ENCODE assay signal across 8 mouse cellular contexts in the genomic region with DNA sequence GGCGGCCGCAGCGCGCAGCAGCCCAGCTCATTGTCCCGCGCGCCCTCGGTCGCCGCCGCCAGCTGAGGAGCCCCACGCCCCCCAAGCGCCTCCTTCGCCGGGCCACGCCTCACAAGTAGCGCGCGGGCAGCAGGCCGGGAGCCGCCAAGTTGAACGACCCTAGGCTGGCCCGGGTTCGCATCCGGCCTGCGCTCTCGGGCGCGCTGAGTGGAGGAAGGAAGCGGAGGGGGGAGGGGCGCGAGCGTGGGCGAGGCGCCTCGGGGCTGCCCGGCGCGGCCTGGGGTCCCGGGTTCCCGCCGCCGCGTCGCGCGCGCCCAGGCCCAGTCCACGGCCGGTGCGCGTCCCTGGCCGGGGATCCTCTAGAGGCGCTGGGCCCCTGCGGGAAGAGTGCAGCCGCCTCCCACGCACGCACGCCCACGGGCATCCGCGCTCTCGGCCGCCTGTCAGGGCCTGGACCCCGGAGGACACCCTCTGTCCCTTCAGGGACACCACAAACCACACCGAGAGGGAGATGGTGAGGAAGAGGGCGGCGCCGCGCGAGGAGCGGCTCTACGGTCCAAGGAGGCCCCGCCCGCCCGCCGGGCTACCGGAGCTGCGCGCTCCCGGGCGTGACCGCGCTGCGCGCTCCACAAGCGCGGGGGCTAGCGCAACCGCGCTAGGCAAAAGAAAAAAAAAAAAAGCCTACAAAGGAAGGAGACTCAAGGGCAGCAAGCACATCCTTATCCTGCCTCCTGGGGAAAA. TPM values are rescaled to one million over a fixed set of nuclear protein-coding genes. Genes with fewer than 3 reads are reported as not detected.
A peak's percentile ranks its signal among the peaks of the same experiment; 100 is the strongest.
DNase-seq lines count a peak whose midpoint lies in the region; ATAC-seq and TF ChIP-seq lines count a peak whose summit lies in the region.

A gene (minus strand): TSS at position 510 of the 741 bp plus-strand sequence.

- H3K36me3 ChIP-seq in C2C12 (ENCODE audit: control insufficient read depth, insufficient read depth) (no peaks in the 10 kb centered on the region), myocyte (ENCODE audit: control insufficient read depth, insufficient read depth) (no peaks in the 10 kb centered on the region)
- H3K36me3 ChIP-seq in erythroblast, embryonic 14.5 days (ENCODE audit: control insufficient read depth), result no peaks in the 10 kb centered on the region
- H3K36me3 ChIP-seq in heart, embryonic 11.5 days (ENCODE audit: control insufficient read depth, insufficient read depth, low read length), result no peaks in the 10 kb centered on the region
- no peaks in the 10 kb centered on the region for H3K36me3 ChIP-seq in kidney, embryonic 14.5 days (ENCODE audit: control insufficient read depth, insufficient read depth, low read length)

- H3K79me2 ChIP-seq in C2C12 (ENCODE audit: control insufficient read depth, insufficient read depth) (no peaks in the 10 kb centered on the region), myocyte (ENCODE audit: control insufficient read depth, insufficient read depth) (no peaks in the 10 kb centered on the region)

- H3K4me1 ChIP-seq in erythroblast, embryonic 14.5 days (ENCODE audit: control insufficient read depth), result peaks cover 6% of the 10 kb centered on the region
- no peaks in the 10 kb centered on the region for H3K4me1 ChIP-seq in heart, embryonic 11.5 days (ENCODE audit: control insufficient read depth, insufficient read depth, low read length)
- 0 out of 2 replicates have a peak, but pooled peaks cover 2% of the 10 kb centered on the region for H3K4me1 ChIP-seq in kidney, embryonic 14.5 days (ENCODE audit: control insufficient read depth, insufficient read depth, low read length)

- no peaks in the 10 kb centered on the region for H3K9me3 ChIP-seq in erythroblast, embryonic 14.5 days (ENCODE audit: control insufficient read depth, low read length)
- no peaks in the 10 kb centered on the region for H3K9me3 ChIP-seq in heart, embryonic 11.5 days (replicated peaks; ENCODE audit: control insufficient read depth, low read length)
- H3K9me3 ChIP-seq in kidney, embryonic 14.5 days (ENCODE audit: control insufficient read depth, low read length), result no peaks in the 10 kb centered on the region

- peak within 1 kb of the TSS; percentile 67 for H3K9ac ChIP-seq in heart, embryonic 11.5 days (ENCODE audit: low read depth, low read length)
- peak within 1 kb of the TSS; percentile 72 for H3K9ac ChIP-seq in kidney, embryonic 14.5 days (ENCODE audit: low read depth, low read length)

- H3K4me2 ChIP-seq in heart, embryonic 11.5 days, result peak within 1 kb of the TSS; percentile 93
- H3K4me2 ChIP-seq in kidney, embryonic 14.5 days (replicated peaks; ENCODE audit: low read depth, low read length), result peak within 1 kb of the TSS; percentile 93
- peak within 1 kb of the TSS; percentile 59 for H3K4me2 ChIP-seq in myocyte (ENCODE audit: low read depth)

- H3K27ac ChIP-seq in heart, embryonic 11.5 days (ENCODE audit: low read depth, low read length), result no peak within 1 kb of the TSS
- no peak within 1 kb of the TSS for H3K27ac ChIP-seq in kidney, embryonic 14.5 days (ENCODE audit: low read depth, low read length)

- H3K4me3 ChIP-seq in C2C12 (ENCODE audit: insufficient read depth, poor library complexity, severe bottlenecking), result peak within 1 kb of the TSS; percentile 23
- H3K4me3 ChIP-seq in erythroblast, embryonic 14.5 days (replicated peaks), result peak within 1 kb of the TSS; percentile 52
- peak within 1 kb of the TSS; percentile 53 for H3K4me3 ChIP-seq in heart, embryonic 11.5 days (ENCODE audit: low read depth, low read length)
- peak within 1 kb of the TSS; percentile 80 for H3K4me3 ChIP-seq in kidney, embryonic 14.5 days (ENCODE audit: low read length)
- no peak within 1 kb of the TSS for H3K4me3 ChIP-seq in myocyte

- no peaks in the 10 kb centered on the region for H3K79me3 ChIP-seq in C2C12 (ENCODE audit: low read depth)

- TF ChIP-seq POLR2A in myocyte (IDR thresholded peaks at IDR 0.05; ENCODE audit: insufficient read length, low read depth), result peak; percentile 33

- no peak for TF ChIP-seq CTCF in C2C12 (IDR thresholded peaks at IDR 0.05; ENCODE audit: control insufficient read depth, insufficient read depth, insufficient read length)

- peak; percentile 80 for ATAC-seq in heart, embryonic 11.5 days (replicated peaks; ENCODE audit: insufficient number of reproducible peaks, low FRiP score, low TSS enrichment)
- peak; percentile 92 for ATAC-seq in kidney, embryonic 14.5 days (ENCODE audit: low FRiP score, low TSS enrichment)

- peak; percentile 94 for DNase-seq in brain, adult 2 months (ENCODE audit: low read depth, low spot score)
- DNase-seq in liver, result peak; percentile 52
- DNase-seq in spleen, postnatal 36 days (ENCODE audit: low spot score in 2 of 2), result peak; percentile 87 to 88

- peak within 1 kb of the TSS; percentile 63 for H3ac ChIP-seq in C2C12 (ENCODE audit: control insufficient read depth, insufficient read length, low read depth)
- H3ac ChIP-seq in myocyte (ENCODE audit: control insufficient read depth, insufficient read length), result peak within 1 kb of the TSS; percentile 15

- under 1% methylated on average over 82 of the region's 91 CpGs for WGBS in heart, embryonic 11.5 days (ENCODE audit: insufficient replicate concordance)
- WGBS in kidney, embryonic 14.5 days, result under 1% methylated on average over 68 of the region's 91 CpGs

- H3K27me3 ChIP-seq in C2C12 (ENCODE audit: control insufficient read depth, insufficient read depth, insufficient read length), result peaks cover 17% of the 10 kb centered on the region
- H3K27me3 ChIP-seq in erythroblast, embryonic 14.5 days (ENCODE audit: control insufficient read depth), result peaks cover 46% of the 10 kb centered on the region
- H3K27me3 ChIP-seq in heart, embryonic 11.5 days (ENCODE audit: control insufficient read depth, insufficient read depth, low read length), result peaks cover 14% of the 10 kb centered on the region
- peaks cover 15% of the 10 kb centered on the region for H3K27me3 ChIP-seq in kidney, embryonic 14.5 days (ENCODE audit: control insufficient read depth, insufficient read depth, low read length)
- H3K27me3 ChIP-seq in myocyte (ENCODE audit: control insufficient read depth, insufficient read depth, insufficient read length), result peaks cover 19% of the 10 kb centered on the region

TF ChIP-seq in C2C12, 6 proteins besides CTCF, POLR2A, EP300 and RAD21:
- TF ChIP-seq FOSL1 (IDR thresholded peaks at IDR 0.05; ENCODE audit: insufficient read depth, low read length, poor library complexity, severe bottlenecking), result no peak
- TF ChIP-seq MYOG (IDR thresholded peaks at IDR 0.05; ENCODE audit: control insufficient read depth, extremely low read depth, insufficient read length), result no peak
- no peak for TF ChIP-seq MYOD1 (IDR thresholded peaks at IDR 0.05; ENCODE audit: control insufficient read depth, insufficient read length, low read depth)
- TF ChIP-seq CEBPB (IDR thresholded peaks at IDR 0.05; ENCODE audit: low read depth), result no peak
- TF ChIP-seq USF1 (IDR thresholded peaks at IDR 0.05; ENCODE audit: low read depth), result no peak
- no peak for TF ChIP-seq MAX (IDR thresholded peaks at IDR 0.05)

TF ChIP-seq in myocyte, 11 proteins besides CTCF, POLR2A, EP300 and RAD21:
- no peak for TF ChIP-seq E2F4 (IDR thresholded peaks at IDR 0.05; ENCODE audit: insufficient read depth)
- no peak for TF ChIP-seq SRF (IDR thresholded peaks at IDR 0.05; ENCODE audit: control insufficient read depth, insufficient read length, low read depth)
- TF ChIP-seq REST (IDR thresholded peaks at IDR 0.05; ENCODE audit: insufficient read depth, insufficient read length), result no peak
- no peak for TF ChIP-seq MAX (IDR thresholded peaks at IDR 0.05; ENCODE audit: low read depth)
- TF ChIP-seq MYOG (IDR thresholded peaks at IDR 0.05; ENCODE audit: control insufficient read depth in 1 of 3, insufficient read depth in 1 of 3, insufficient read length in 2 of 3, low read depth in 2 of 3), result no peak
- TF ChIP-seq CEBPB (IDR thresholded peaks at IDR 0.05; ENCODE audit: insufficient read depth, poor library complexity, severe bottlenecking), result no peak
- TF ChIP-seq TCF12 (IDR thresholded peaks at IDR 0.05; ENCODE audit: insufficient read depth, poor library complexity, severe bottlenecking), result no peak
- TF ChIP-seq USF1 (IDR thresholded peaks at IDR 0.05; ENCODE audit: low read depth), result no peak
- TF ChIP-seq MYOD1 (IDR thresholded peaks at IDR 0.05; ENCODE audit: control insufficient read depth in 1 of 3, insufficient read length in 2 of 3, low read depth in 2 of 3), result no peak
- no peak for TF ChIP-seq POLR2AphosphoS2 (IDR thresholded peaks at IDR 0.05; ENCODE audit: insufficient read length, low read depth)
- TF ChIP-seq TCF3 (IDR thresholded peaks at IDR 0.05; ENCODE audit: insufficient read length, low read depth), result no peak

RNA-seq across cellular contexts. Expression of the gene that starts here (rescaled TPM):
- polyA plus RNA-seq in C2C12 (2012; fragmentation: generic; extraction: Trizol) (0.80 TPM), myocyte (2012; fragmentation: generic; extraction: Trizol) (1.8 TPM)
- polyA plus RNA-seq in erythroblast, embryonic 14.5 days (2012), result 5.9 and 7.2 TPM in 2 replicates
- polyA plus RNA-seq in heart, embryonic 11.5 days (2014; fragmentation: Nextera tagmentation; extraction: Ambion mirVana), result 3.1 and 4.3 TPM in 2 replicates
- polyA plus RNA-seq in kidney, embryonic 14.5 days (2014; fragmentation: Nextera tagmentation; extraction: Ambion mirVana), result 2.3 and 3.6 TPM in 2 replicates
